Mouse (Mus musculus): ENCODE measurements around the gene Hand2. TPM values are rescaled to one million over a fixed set of nuclear protein-coding genes. Genes with fewer than 3 reads are reported as not detected.

Hand2 gene
- total and polyA plus RNA-seq, 2 experiments from 2014 or later = 11.7 to 39.5 TPM

- Histone ChIP-seq H3K27ac (ENCODE audit: low read depth) (peak overlapping the region; percentile 62), H3K4me2 (ENCODE audit: low read depth, low read length) (peak overlapping the region; percentile 97), H3K9ac (replicated peaks; ENCODE audit: low read depth, low read length) (peak overlapping the region; percentile 0; the same call in 1 of the 2 replicates), H3K4me3 (ENCODE audit: low read depth, low read length) (peak overlapping the region; percentile 21; the same call in 1 of the 2 replicates), H3K36me3 (replicated peaks; ENCODE audit: control insufficient read depth, insufficient read depth, low read length) (no peaks in the 10 kb centered on the region), H3K9me3 (replicated peaks; ENCODE audit: control insufficient read depth, low read length) (no peaks in the 10 kb centered on the region), H3K27me3 (ENCODE audit: control insufficient read depth, insufficient read depth, low read length) (no peaks in the 10 kb centered on the region), H3K4me1 (ENCODE audit: control insufficient read depth, insufficient read depth) (peaks cover 12% of the 10 kb centered on the region)
- WGBS = 24% methylated on average over 3 of the region's 3 CpGs
- ATAC-seq (ENCODE audit: insufficient read depth, low read depth) (no peak), DNase-seq (ENCODE audit: low spot score) (no peak)
- TF ChIP-seq EP300 (IDR thresholded peaks at IDR 0.05; ENCODE audit: low read depth) = no peak
- TF ChIP-seq CTCF (IDR thresholded peaks at IDR 0.05; ENCODE audit: low read depth) = no peak
These were observed 5.3 kb upstream of the Hand2 start for GRCm38 (mm10) chr8:57315471-57315870.

GRCm38 (mm10) chr8:57317107-57317506, 3.7 kb upstream of the Hand2 start:
- TF ChIP-seq EP300 (IDR thresholded peaks at IDR 0.05; ENCODE audit: low read depth) (no peak), CTCF (IDR thresholded peaks at IDR 0.05; ENCODE audit: low read depth) (no peak)
- H3K27me3 ChIP-seq (ENCODE audit: control insufficient read depth, insufficient read depth, low read length) = no peaks in the 10 kb centered on the region
- peak overlapping the region; percentile 97 for H3K4me2 ChIP-seq (ENCODE audit: low read depth, low read length)
- DNase-seq (ENCODE audit: low spot score) = no peak
- H3K9ac ChIP-seq (replicated peaks; ENCODE audit: low read depth, low read length) = peak overlapping the region; percentile 100
- no peaks in the 10 kb centered on the region for H3K9me3 ChIP-seq (replicated peaks; ENCODE audit: control insufficient read depth, low read length)
- ATAC-seq (ENCODE audit: insufficient read depth, low read depth) = no peak
- peaks cover 12% of the 10 kb centered on the region for H3K4me1 ChIP-seq (ENCODE audit: control insufficient read depth, insufficient read depth)
- H3K4me3 ChIP-seq (ENCODE audit: low read depth, low read length) = peak overlapping the region; percentile 98
- H3K27ac ChIP-seq (ENCODE audit: low read depth) = peak overlapping the region; percentile 98
- H3K36me3 ChIP-seq (replicated peaks; ENCODE audit: control insufficient read depth, insufficient read depth, low read length) = no peaks in the 10 kb centered on the region

DNA sequence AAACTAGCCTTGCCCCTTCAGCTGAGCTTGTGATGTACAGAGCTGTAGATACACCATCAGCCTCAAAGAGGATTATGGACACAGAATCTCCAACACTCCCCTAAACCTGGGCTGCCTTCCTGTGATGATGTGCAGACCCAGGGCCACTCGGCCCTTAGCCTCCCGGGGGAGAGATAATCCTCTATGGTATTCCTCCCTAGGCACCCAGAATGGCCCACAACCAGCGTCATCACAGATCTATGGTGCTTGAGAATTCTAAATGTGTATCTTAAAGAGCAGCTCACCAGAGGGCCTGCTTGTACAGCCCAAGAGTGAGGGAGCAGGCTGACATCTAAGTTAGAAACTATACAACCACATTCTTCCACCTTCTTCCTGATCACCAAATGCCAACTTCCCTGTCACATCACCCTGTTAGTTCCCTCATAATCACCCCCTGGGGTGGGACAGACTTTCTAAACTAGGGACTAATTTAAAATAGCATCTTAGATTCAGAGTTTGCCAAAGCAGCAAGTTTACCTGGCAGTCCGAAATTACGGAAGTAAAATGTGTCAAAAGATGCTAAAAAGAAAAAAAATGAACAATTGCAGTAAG, 2.8 kb upstream of the Hand2 start:
- no peaks in the 10 kb centered on the region for H3K9me3 ChIP-seq (replicated peaks; ENCODE audit: control insufficient read depth, low read length)
- peak; percentile 46 for DNase-seq (ENCODE audit: low spot score)
- H3K36me3 ChIP-seq (replicated peaks; ENCODE audit: control insufficient read depth, insufficient read depth, low read length) = no peaks in the 10 kb centered on the region
- no peak for TF ChIP-seq CTCF (IDR thresholded peaks at IDR 0.05; ENCODE audit: low read depth)
- TF ChIP-seq EP300 (IDR thresholded peaks at IDR 0.05; ENCODE audit: low read depth) = no peak
- peak overlapping the region; percentile 97 for H3K4me2 ChIP-seq (ENCODE audit: low read depth, low read length)
- peak overlapping the region; percentile 100 for H3K9ac ChIP-seq (replicated peaks; ENCODE audit: low read depth, low read length)
- H3K4me3 ChIP-seq (ENCODE audit: low read depth, low read length) = peak overlapping the region; percentile 98
- no peaks in the 10 kb centered on the region for H3K27me3 ChIP-seq (ENCODE audit: control insufficient read depth, insufficient read depth, low read length)
- 14% methylated on average over 5 of the region's 5 CpGs for WGBS
- H3K27ac ChIP-seq (ENCODE audit: low read depth) = peak overlapping the region; percentile 98
- ATAC-seq (ENCODE audit: insufficient read depth, low read depth) = no peak
- peaks cover 12% of the 10 kb centered on the region for H3K4me1 ChIP-seq (ENCODE audit: control insufficient read depth, insufficient read depth)

GRCm38 (mm10) chr8:57319092-57319980, 1.4 kb upstream of the Hand2 start:
- DNase-seq (ENCODE audit: low spot score) = no peak
- peaks cover 4% of the 10 kb centered on the region; the same call in 1 of the 2 replicates for H3K36me3 ChIP-seq (replicated peaks; ENCODE audit: control insufficient read depth, insufficient read depth, low read length)
- H3K9me3 ChIP-seq (replicated peaks; ENCODE audit: control insufficient read depth, low read length) = no peaks in the 10 kb centered on the region
- no peak for TF ChIP-seq CTCF (IDR thresholded peaks at IDR 0.05; ENCODE audit: low read depth)
- no peak for TF ChIP-seq EP300 (IDR thresholded peaks at IDR 0.05; ENCODE audit: low read depth)
- WGBS = 12% methylated on average over 17 of the region's 17 CpGs
- H3K27me3 ChIP-seq (ENCODE audit: control insufficient read depth, insufficient read depth, low read length) = no peaks in the 10 kb centered on the region
- peak overlapping the region; percentile 97 for H3K4me2 ChIP-seq (ENCODE audit: low read depth, low read length)
- no peak for ATAC-seq (ENCODE audit: insufficient read depth, low read depth)
- peak overlapping the region; percentile 100 for H3K9ac ChIP-seq (replicated peaks; ENCODE audit: low read depth, low read length)
- H3K27ac ChIP-seq (ENCODE audit: low read depth) = peak overlapping the region; percentile 98
- H3K4me3 ChIP-seq (ENCODE audit: low read depth, low read length) = peak overlapping the region; percentile 98
- peaks cover 4% of the 10 kb centered on the region; the same call in 1 of the 2 replicates for H3K4me1 ChIP-seq (ENCODE audit: control insufficient read depth, insufficient read depth)

- 2% methylated on average over 22 of the region's 22 CpGs for WGBS
- Histone ChIP-seq H3K9me3 (replicated peaks; ENCODE audit: control insufficient read depth, low read length) (no peaks in the 10 kb centered on the region), H3K27ac (ENCODE audit: low read depth) (peak overlapping the region; percentile 98), H3K4me1 (ENCODE audit: control insufficient read depth, insufficient read depth) (0 out of 2 replicates have a peak, but pooled peaks cover 4% of the 10 kb centered on the region), H3K4me3 (ENCODE audit: low read depth, low read length) (peak overlapping the region; percentile 98), H3K36me3 (replicated peaks; ENCODE audit: control insufficient read depth, insufficient read depth, low read length) (peaks cover 4% of the 10 kb centered on the region; the same call in 1 of the 2 replicates), H3K9ac (replicated peaks; ENCODE audit: low read depth, low read length) (peak overlapping the region; percentile 100), H3K4me2 (ENCODE audit: low read depth, low read length) (peak overlapping the region; percentile 97), H3K27me3 (ENCODE audit: control insufficient read depth, insufficient read depth, low read length) (no peaks in the 10 kb centered on the region)
- ATAC-seq (ENCODE audit: insufficient read depth, low read depth) (peak; percentile 45), DNase-seq (ENCODE audit: low spot score) (peak; percentile 65)
- TF ChIP-seq EP300 (IDR thresholded peaks at IDR 0.05; ENCODE audit: low read depth) = no peak
- no peak for TF ChIP-seq CTCF (IDR thresholded peaks at IDR 0.05; ENCODE audit: low read depth)
These were observed 700 bp upstream of the Hand2 start for GRCm38 (mm10) chr8:57319981-57320585.
